Mouse (Mus musculus): ENCODE data around the gene Srcin1. TPM values are rescaled to one million over a fixed set of nuclear protein-coding genes. Genes with fewer than 3 reads are reported as not detected.

Srcin1 gene
- polyA plus RNA-seq, 1 experiment, result not detected

- no peak overlapping the region for H3K4me3 ChIP-seq
Measured at GRCm38 (mm10) chr11:97585932-97586331, 9.9 kb upstream of the Srcin1 start.

GRCm38 (mm10) chr11:97584476-97584875 is 8.5 kb upstream of the Srcin1 start:
- H3K36me3 ChIP-seq (ENCODE audit: control insufficient read depth, insufficient read depth), result no peaks in the 10 kb centered on the region
- H3K4me3 ChIP-seq, result no peak overlapping the region
- TF ChIP-seq SRF (IDR thresholded peaks at IDR 0.05; ENCODE audit: control insufficient read depth, insufficient read length, low read depth) (no peak), REST (IDR thresholded peaks at IDR 0.05; ENCODE audit: insufficient read depth, insufficient read length) (no peak), MYOG (IDR thresholded peaks at IDR 0.05; ENCODE audit: control insufficient read depth in 1 of 3, insufficient read depth in 1 of 3, insufficient read length in 2 of 3, low read depth in 2 of 3) (no peak), USF1 (IDR thresholded peaks at IDR 0.05; ENCODE audit: low read depth) (no peak), POLR2AphosphoS2 (IDR thresholded peaks at IDR 0.05; ENCODE audit: insufficient read length, low read depth) (no peak), TCF12 (IDR thresholded peaks at IDR 0.05; ENCODE audit: insufficient read depth, poor library complexity, severe bottlenecking) (no peak), TCF3 (IDR thresholded peaks at IDR 0.05; ENCODE audit: insufficient read length, low read depth) (no peak), MYOD1 (IDR thresholded peaks at IDR 0.05; ENCODE audit: control insufficient read depth in 1 of 3, insufficient read length in 2 of 3, low read depth in 2 of 3) (no peak), POLR2A (IDR thresholded peaks at IDR 0.05; ENCODE audit: insufficient read length, low read depth) (no peak), CEBPB (IDR thresholded peaks at IDR 0.05; ENCODE audit: insufficient read depth, poor library complexity, severe bottlenecking) (no peak), MAX (IDR thresholded peaks at IDR 0.05; ENCODE audit: low read depth) (no peak), E2F4 (IDR thresholded peaks at IDR 0.05; ENCODE audit: insufficient read depth) (no peak)
- H3ac ChIP-seq (ENCODE audit: control insufficient read depth, insufficient read length), result no peak overlapping the region
- H3K27me3 ChIP-seq (ENCODE audit: control insufficient read depth, insufficient read depth, insufficient read length), result peaks cover 38% of the 10 kb centered on the region
- no peaks in the 10 kb centered on the region for H3K79me2 ChIP-seq (ENCODE audit: control insufficient read depth, insufficient read depth)
- no peak overlapping the region for H3K4me2 ChIP-seq (ENCODE audit: low read depth)

More at GRCm38 (mm10) chr11:97585932-97586331, 9.9 kb upstream of the Srcin1 start:
- no peaks in the 10 kb centered on the region for H3K79me2 ChIP-seq (ENCODE audit: control insufficient read depth, insufficient read depth)
- TF ChIP-seq REST (IDR thresholded peaks at IDR 0.05; ENCODE audit: insufficient read depth, insufficient read length) (no peak), TCF12 (IDR thresholded peaks at IDR 0.05; ENCODE audit: insufficient read depth, poor library complexity, severe bottlenecking) (no peak), USF1 (IDR thresholded peaks at IDR 0.05; ENCODE audit: low read depth) (no peak), TCF3 (IDR thresholded peaks at IDR 0.05; ENCODE audit: insufficient read length, low read depth) (no peak), POLR2AphosphoS2 (IDR thresholded peaks at IDR 0.05; ENCODE audit: insufficient read length, low read depth) (no peak), MYOG (IDR thresholded peaks at IDR 0.05; ENCODE audit: control insufficient read depth in 1 of 3, insufficient read depth in 1 of 3, insufficient read length in 2 of 3, low read depth in 2 of 3) (no peak), MYOD1 (IDR thresholded peaks at IDR 0.05; ENCODE audit: control insufficient read depth in 1 of 3, insufficient read length in 2 of 3, low read depth in 2 of 3) (no peak), MAX (IDR thresholded peaks at IDR 0.05; ENCODE audit: low read depth) (no peak), POLR2A (IDR thresholded peaks at IDR 0.05; ENCODE audit: insufficient read length, low read depth) (no peak), E2F4 (IDR thresholded peaks at IDR 0.05; ENCODE audit: insufficient read depth) (no peak), CEBPB (IDR thresholded peaks at IDR 0.05; ENCODE audit: insufficient read depth, poor library complexity, severe bottlenecking) (no peak), SRF (IDR thresholded peaks at IDR 0.05; ENCODE audit: control insufficient read depth, insufficient read length, low read depth) (no peak)
- H3K4me2 ChIP-seq (ENCODE audit: low read depth), result no peak overlapping the region
- H3K36me3 ChIP-seq (ENCODE audit: control insufficient read depth, insufficient read depth), result no peaks in the 10 kb centered on the region
- peaks cover 41% of the 10 kb centered on the region for H3K27me3 ChIP-seq (ENCODE audit: control insufficient read depth, insufficient read depth, insufficient read length)
- no peak overlapping the region for H3ac ChIP-seq (ENCODE audit: control insufficient read depth, insufficient read length)

- Histone ChIP-seq H3K27me3 (ENCODE audit: control insufficient read depth, insufficient read depth, insufficient read length) (peaks cover 63% of the 10 kb centered on the region), H3K79me2 (ENCODE audit: control insufficient read depth, insufficient read depth) (no peaks in the 10 kb centered on the region), H3ac (ENCODE audit: control insufficient read depth, insufficient read length) (no peak overlapping the region), H3K36me3 (ENCODE audit: control insufficient read depth, insufficient read depth) (no peaks in the 10 kb centered on the region), H3K4me3 (no peak overlapping the region), H3K4me2 (ENCODE audit: low read depth) (no peak overlapping the region)
- TF ChIP-seq MYOD1 (IDR thresholded peaks at IDR 0.05; ENCODE audit: control insufficient read depth in 1 of 3, insufficient read length in 2 of 3, low read depth in 2 of 3), result no peak
- TF ChIP-seq MAX (IDR thresholded peaks at IDR 0.05; ENCODE audit: low read depth), result no peak
- no peak for TF ChIP-seq E2F4 (IDR thresholded peaks at IDR 0.05; ENCODE audit: insufficient read depth)
- no peak for TF ChIP-seq MYOG (IDR thresholded peaks at IDR 0.05; ENCODE audit: control insufficient read depth in 1 of 3, insufficient read depth in 1 of 3, insufficient read length in 2 of 3, low read depth in 2 of 3)
- TF ChIP-seq TCF3 (IDR thresholded peaks at IDR 0.05; ENCODE audit: insufficient read length, low read depth), result no peak
- no peak for TF ChIP-seq POLR2A (IDR thresholded peaks at IDR 0.05; ENCODE audit: insufficient read length, low read depth)
- no peak for TF ChIP-seq POLR2AphosphoS2 (IDR thresholded peaks at IDR 0.05; ENCODE audit: insufficient read length, low read depth)
- TF ChIP-seq REST (IDR thresholded peaks at IDR 0.05; ENCODE audit: insufficient read depth, insufficient read length), result no peak
Measured at GRCm38 (mm10) chr11:97579088-97579857, 3.3 kb upstream of the Srcin1 start.

GRCm38 (mm10) chr11:97578286-97578685 is 2.3 kb upstream of the Srcin1 start:
- no peak overlapping the region for H3K4me3 ChIP-seq
- H3K36me3 ChIP-seq (ENCODE audit: control insufficient read depth, insufficient read depth), result no peaks in the 10 kb centered on the region
- H3K4me2 ChIP-seq (ENCODE audit: low read depth), result no peak overlapping the region
- no peaks in the 10 kb centered on the region for H3K79me2 ChIP-seq (ENCODE audit: control insufficient read depth, insufficient read depth)
- peaks cover 73% of the 10 kb centered on the region for H3K27me3 ChIP-seq (ENCODE audit: control insufficient read depth, insufficient read depth, insufficient read length)
- no peak overlapping the region for H3ac ChIP-seq (ENCODE audit: control insufficient read depth, insufficient read length)
- TF ChIP-seq POLR2AphosphoS2 (IDR thresholded peaks at IDR 0.05; ENCODE audit: insufficient read length, low read depth) (no peak), USF1 (IDR thresholded peaks at IDR 0.05; ENCODE audit: low read depth) (no peak), MYOG (IDR thresholded peaks at IDR 0.05; ENCODE audit: control insufficient read depth in 1 of 3, insufficient read depth in 1 of 3, insufficient read length in 2 of 3, low read depth in 2 of 3) (no peak), MYOD1 (IDR thresholded peaks at IDR 0.05; ENCODE audit: control insufficient read depth in 1 of 3, insufficient read length in 2 of 3, low read depth in 2 of 3) (no peak), MAX (IDR thresholded peaks at IDR 0.05; ENCODE audit: low read depth) (no peak), TCF12 (IDR thresholded peaks at IDR 0.05; ENCODE audit: insufficient read depth, poor library complexity, severe bottlenecking) (no peak), REST (IDR thresholded peaks at IDR 0.05; ENCODE audit: insufficient read depth, insufficient read length) (no peak), POLR2A (IDR thresholded peaks at IDR 0.05; ENCODE audit: insufficient read length, low read depth) (no peak), E2F4 (IDR thresholded peaks at IDR 0.05; ENCODE audit: insufficient read depth) (no peak), CEBPB (IDR thresholded peaks at IDR 0.05; ENCODE audit: insufficient read depth, poor library complexity, severe bottlenecking) (no peak), TCF3 (IDR thresholded peaks at IDR 0.05; ENCODE audit: insufficient read length, low read depth) (no peak), SRF (IDR thresholded peaks at IDR 0.05; ENCODE audit: control insufficient read depth, insufficient read length, low read depth) (no peak)

All from myocyte (in vitro differentiated cells).